Mouse (Mus musculus): ENCODE measurements at regions not wholly inside any gene's neighbourhood (a gene's known extent, or its start where the extent isn't known, plus 50 kb on each side); places are given as distances from the start of the nearest gene placed in this dataset.

GRCm38 (mm10) chr13:97705926-97706325, 54.5 kb downstream of the Gm10260 start:
- DNase-seq (ENCODE audit: low spot score in 2 of 2), result no peak

- no peak for DNase-seq (ENCODE audit: low spot score in 2 of 2)
Observed at GRCm38 (mm10) chr13:97704541-97704940, 55.9 kb downstream of the Gm10260 start.

GRCm38 (mm10) chr13:97698967-97699366, 61.5 kb downstream of the Gm10260 start:
- no peak for DNase-seq (ENCODE audit: low spot score in 2 of 2)

GRCm38 (mm10) chr13:97698317-97698716, 62.1 kb downstream of the Gm10260 start:
- no peak for DNase-seq (ENCODE audit: low spot score in 2 of 2)

- DNase-seq (ENCODE audit: low spot score in 2 of 2), result no peak
Observed at GRCm38 (mm10) chr13:97697262-97697661, 63.2 kb downstream of the Gm10260 start.

GRCm38 (mm10) chr13:97695022-97695421, 65.4 kb downstream of the Gm10260 start:
- DNase-seq (ENCODE audit: low spot score in 2 of 2), result no peak

GRCm38 (mm10) chr13:97694356-97694990, 66.0 kb downstream of the Gm10260 start:
- DNase-seq (ENCODE audit: low spot score in 2 of 2), result no peak

GRCm38 (mm10) chr13:97688310-97688886, 72.0 kb downstream of the Gm10260 start:
- DNase-seq (ENCODE audit: low spot score in 2 of 2), result no peak

GRCm38 (mm10) chr13:97683836-97684235, 76.6 kb downstream of the Gm10260 start:
- DNase-seq (ENCODE audit: low spot score in 2 of 2), result no peak

GRCm38 (mm10) chr13:97681228-97681987, 79.0 kb downstream of the Gm10260 start:
- DNase-seq (ENCODE audit: low spot score in 2 of 2), result no peak

- no peak for DNase-seq (ENCODE audit: low spot score in 2 of 2)
Observed at GRCm38 (mm10) chr13:97680283-97680896, 80.0 kb downstream of the Gm10260 start.

- no peak for DNase-seq (ENCODE audit: low spot score in 2 of 2)
Observed at GRCm38 (mm10) chr13:97678991-97679390, 81.4 kb downstream of the Gm10260 start.

- no peak for DNase-seq (ENCODE audit: low spot score in 2 of 2)
Observed at GRCm38 (mm10) chr13:97676536-97677048, 83.8 kb downstream of the Gm10260 start.

- DNase-seq (ENCODE audit: low spot score in 2 of 2), result no peak
Observed at GRCm38 (mm10) chr13:97673107-97673506, 87.3 kb downstream of the Gm10260 start.

GRCm38 (mm10) chr13:97672038-97672675, 88.3 kb downstream of the Gm10260 start:
- no peak for DNase-seq (ENCODE audit: low spot score in 2 of 2)

- DNase-seq (ENCODE audit: low spot score in 2 of 2), result no peak
Observed at GRCm38 (mm10) chr13:97669366-97669765, 91.1 kb downstream of the Gm10260 start.

- no peak for DNase-seq (ENCODE audit: low spot score in 2 of 2)
Observed at GRCm38 (mm10) chr13:97668910-97669309, 91.5 kb downstream of the Gm10260 start.

GRCm38 (mm10) chr13:97667313-97667712, 93.1 kb downstream of the Gm10260 start:
- DNase-seq (ENCODE audit: low spot score in 2 of 2), result no peak

- no peak for DNase-seq (ENCODE audit: low spot score in 2 of 2)
Observed at GRCm38 (mm10) chr13:97666761-97667160, 93.7 kb downstream of the Gm10260 start.

- DNase-seq (ENCODE audit: low spot score in 2 of 2), result no peak
Observed at GRCm38 (mm10) chr13:97665226-97665625, 95.2 kb downstream of the Gm10260 start.

- DNase-seq (ENCODE audit: low spot score in 2 of 2), result peak in 1 of 2 experiments; percentile 5
Observed at GRCm38 (mm10) chr13:97662741-97663140, 97.7 kb downstream of the Gm10260 start.

Measured in adrenal gland, postnatal 4 days (tissue).